Comparison of ENCODE assay signal across 9 mouse cellular contexts in genomic region chr1:185454575-185454954, GRCm38 (mm10). TPM values are rescaled to one million over a fixed set of nuclear protein-coding genes. Genes with fewer than 3 reads are reported as not detected.
DNase-seq lines count a peak whose midpoint lies in the region; ATAC-seq and TF ChIP-seq lines count a peak whose summit lies in the region.
"Had no signal": no experiment of that assay in that cellular context is flagged by ENCODE, and none has a peak within 500 bp of the region (broad histone marks: within the 10 kb centered on the region; RNA-seq: fewer than 3 reads in every experiment).

Gene Slc30a10, plus strand, starts transcription at chr1:185454848.

- no peak for TF ChIP-seq CTCF in G1E (IDR thresholded peaks at IDR 0.05; ENCODE audit: low read depth, low read length)

- DNase-seq in gastrocnemius, postnatal 10 days, result peak; percentile 22
- DNase-seq in gastrocnemius, adult 8-10 months (ENCODE audit: low spot score in 2 of 2), result no peak
- DNase-seq in G1E (ENCODE audit: low spot score), result peak; percentile 88
- DNase-seq in cerebellum, postnatal 4 days (ENCODE audit: low spot score in 2 of 2), result peak; percentile 51 to 78
- peak; percentile 38 to 51 for DNase-seq in frontal cortex, postnatal 36 days (ENCODE audit: low spot score in 2 of 2)
- DNase-seq in layer of hippocampus, postnatal 25 days (ENCODE audit: extremely low spot score in 1 of 2, low spot score in 1 of 2), result peak; percentile 41 to 42
- DNase-seq in midbrain, embryonic 10.5 days (ENCODE audit: low spot score), result peak; percentile 62
- DNase-seq in telencephalon, adult 2 months (ENCODE audit: low read depth, low spot score), result peak; percentile 16

- peak within 1 kb of the TSS; percentile 100 for H3K4me3 ChIP-seq in G1E (ENCODE audit: low read depth, low read length)
- peak within 1 kb of the TSS; percentile 73 for H3K4me3 ChIP-seq in midbrain, embryonic 10.5 days

- H3K27me3 ChIP-seq in G1E (ENCODE audit: insufficient read depth, low read length), result no peaks in the 10 kb centered on the region
- H3K27me3 ChIP-seq in midbrain, embryonic 10.5 days (ENCODE audit: low read depth, poor library complexity, severe bottlenecking), result peaks cover 47% of the 10 kb centered on the region

- WGBS in midbrain, embryonic 10.5 days, result 2% methylated on average over 18 of the region's 18 CpGs

- ATAC-seq in G1E (ENCODE audit: extremely low read depth, insufficient number of reproducible peaks, low FRiP score, poor library complexity, severe bottlenecking), result peak; percentile 90

- H3K36me3 ChIP-seq in G1E (replicated peaks), result peaks cover 37% of the 10 kb centered on the region
- H3K36me3 ChIP-seq in midbrain, embryonic 10.5 days, result no peaks in the 10 kb centered on the region

- peaks cover 78% of the 10 kb centered on the region for H3K4me1 ChIP-seq in G1E (ENCODE audit: insufficient read depth, low read depth, low read length)
- H3K4me1 ChIP-seq in midbrain, embryonic 10.5 days, result peaks cover 19% of the 10 kb centered on the region

- no peaks in the 10 kb centered on the region for H3K9me3 ChIP-seq in G1E (replicated peaks)
- H3K9me3 ChIP-seq in midbrain, embryonic 10.5 days (replicated peaks), result no peaks in the 10 kb centered on the region

- peak within 1 kb of the TSS; percentile 80 for H3K27ac ChIP-seq in midbrain, embryonic 10.5 days (replicated peaks)

RNA-seq across cellular contexts. Expression of gene Slc30a10, which starts in this region (rescaled TPM):
- total RNA-seq in gastrocnemius, postnatal 10 days (2021), result under 1 TPM; 0.05 to 0.07 TPM
- not detected for total RNA-seq in gastrocnemius, adult 8-10 months (2022)
- 25.7 and 27.8 TPM in 2 replicates for total RNA-seq in G1E (2014; fragmentation: Nextera tagmentation)
- total RNA-seq in G1E (2017), result 40.0 and 40.9 TPM in 2 replicates
- polyA plus RNA-seq in G1E (2012), result 7.2 and 8.5 TPM in 2 replicates
- total RNA-seq in layer of hippocampus, postnatal 25 days (2021), result 10 to 100 TPM in 1 of 2 experiments, 1 to 10 TPM in 1; 9.5 to 10.6 TPM
- 1.3 and 1.4 TPM in 2 replicates for polyA plus RNA-seq in midbrain, embryonic 10.5 days (2016; fragmentation: Nextera tagmentation; extraction: Ambion mirVana)
- polyA plus RNA-seq: C2C12 had no signal

Comparison
In these comparisons a context has a peak if more than half of its experiments do, and no peak if none do; other contexts are left out.
1. RNA of gene Slc30a10 (total RNA-seq): 25.7 to 40.9 TPM in G1E and 9.5 to 10.6 TPM in layer of hippocampus, postnatal 25 days; 0.05 to 0.07 TPM in gastrocnemius, postnatal 10 days and not detected in gastrocnemius, adult 8-10 months; every median in the first group is over 4 times any median in the second.
2. Peak in DNase-seq in gastrocnemius, postnatal 10 days; RNA of the gene not detected or under 1 TPM.
3. DNase-seq: peak in G1E (single experiment), cerebellum, postnatal 4 days (2 of 2), frontal cortex, postnatal 36 days (2 of 2), layer of hippocampus, postnatal 25 days (2 of 2), midbrain, embryonic 10.5 days (single experiment) and telencephalon, adult 2 months (single experiment); none in gastrocnemius, adult 8-10 months (0 of 2).